Mouse (Mus musculus): ENCODE measurements around the gene Ccdc194. TPM values are rescaled to one million over a fixed set of nuclear protein-coding genes. Genes with fewer than 3 reads are reported as not detected.

The Ccdc194 gene
- total RNA-seq, 2 experiments from 2014 or later: not detected

Other genes starting within 250 kb of the Ccdc194 start
- 100 to 1,000 TPM in 1 of 2 experiments, 10 to 100 TPM in 1; 95.9 to 102 TPM for gene Use1, start 158.9 kb downstream of the Ccdc194 start, total RNA-seq (2021)
- gene Ocel1, start 154.4 kb downstream of the Ccdc194 start, total RNA-seq (2021): 10 to 100 TPM; 14.8 to 18.6 TPM
- 10 to 100 TPM; 37.6 to 43.0 TPM for gene Nr2f6, start 143.8 kb downstream of the Ccdc194 start, total RNA-seq (2021)
- gene Ushbp1, start 129.9 kb downstream of the Ccdc194 start, total RNA-seq (2021): 1 to 10 TPM; 4.9 to 5.0 TPM
- gene Babam1, start 128.8 kb downstream of the Ccdc194 start, total RNA-seq (2021): 100 to 1,000 TPM; 111 to 117 TPM
- gene Ankle1, start 119.7 kb downstream of the Ccdc194 start, total RNA-seq (2021): under 1 TPM; 0.28 to 0.41 TPM
- 100 to 1,000 TPM; 299 to 324 TPM for gene Abhd8, start 62.1 kb downstream of the Ccdc194 start, total RNA-seq (2021)
- 10 to 100 TPM; 59.7 to 60.8 TPM for gene Mrpl34, start 60.8 kb downstream of the Ccdc194 start, total RNA-seq (2021)
- gene Dda1, start 56.5 kb downstream of the Ccdc194 start, total RNA-seq (2021): 10 to 100 TPM; 80.9 to 84.8 TPM
- 10 to 100 TPM; 59.9 to 60.9 TPM for gene Ano8, start 39.7 kb downstream of the Ccdc194 start, total RNA-seq (2021)
- gene Gtpbp3, start 37.6 kb downstream of the Ccdc194 start, total RNA-seq (2021): 10 to 100 TPM; 28.6 to 33.2 TPM
- gene Plvap, start 14.0 kb downstream of the Ccdc194 start, total RNA-seq (2021): 1 to 10 TPM; 5.7 to 6.6 TPM
- gene Bst2, start 11.7 kb upstream of the Ccdc194 start, total RNA-seq (2021): 1 to 10 TPM; 2.3 to 4.3 TPM
- 10 to 100 TPM; 31.7 to 33.7 TPM for gene Mvb12a, start 17.2 kb upstream of the Ccdc194 start, total RNA-seq (2021)
- under 1 TPM in 1 of 2 experiments, not detected in 1; 0.21 TPM for gene Tmem221, start 33.2 kb upstream of the Ccdc194 start, total RNA-seq (2021)
- under 1 TPM in 1 of 2 experiments, not detected in 1; 0.16 TPM for gene Nxnl1, start 40.9 kb upstream of the Ccdc194 start, total RNA-seq (2021)
- gene Slc27a1, start 43.2 kb upstream of the Ccdc194 start, total RNA-seq (2021): 10 to 100 TPM; 90.0 to 92.8 TPM
- gene Pgls, start 66.5 kb upstream of the Ccdc194 start, total RNA-seq (2021): 10 to 100 TPM; 35.1 to 38.7 TPM
- 1 to 10 TPM; 3.6 to 4.2 TPM for gene Fam129c, start 71.9 kb upstream of the Ccdc194 start, total RNA-seq (2021)
- 10 to 100 TPM; 49.3 to 51.5 TPM for gene Colgalt1, start 85.3 kb upstream of the Ccdc194 start, total RNA-seq (2021)
- 100 to 1,000 TPM; 318 to 327 TPM for gene Unc13a, start 146.0 kb upstream of the Ccdc194 start, total RNA-seq (2021)
- 1 to 10 TPM; 3.9 to 4.8 TPM for gene Jak3, start 150.6 kb upstream of the Ccdc194 start, total RNA-seq (2021)
- gene Insl3, start 163.5 kb upstream of the Ccdc194 start, total RNA-seq (2021): 1 to 10 TPM; 1.3 to 1.5 TPM
- under 1 TPM; 0.34 to 0.53 TPM for gene B3gnt3, start 176.1 kb upstream of the Ccdc194 start, total RNA-seq (2021)
- 100 to 1,000 TPM; 177 to 183 TPM for gene Fcho1, start 200.0 kb upstream of the Ccdc194 start, total RNA-seq (2021)

Data from left cerebral cortex, postnatal 25 days (tissue).